Mouse (Mus musculus) left cerebral cortex, postnatal 10 days (tissue): ENCODE results near the gene Appl2. TPM values are rescaled to one million over a fixed set of nuclear protein-coding genes. Genes with fewer than 3 reads are reported as not detected.
A peak's percentile ranks its signal among the peaks of the same experiment; 100 is the strongest.

Experiments
- DNase-seq, 2 experiments: peaks; one replicate each; pipeline ENCODE4 v3.0.0; 2021 to 2022; ENCODE audit warnings: low spot score in 2 of 2, mixed read lengths in 1 of 2; ENCODE audit errors: extremely low spot score in 1 of 2
- intact Hi-C: fragments of 180-260 bp; cut with DNase I; formaldehyde crosslinking; loops from one replicate; pipeline ENCODE4 v1.15.1; 2025
- total RNA-seq, 2 experiments: library from RNA; stranded (reverse); gene quantifications; 2 replicates each; pipeline ENCODE4 v1.2.3; 2021

Appl2 gene
- total RNA-seq, 2 experiments from 2014 or later, result 31.1 to 31.9 TPM

GRCm38 (mm10) chr10:83637295-83637694 is 11.2 kb downstream of the Appl2 start:
- intact Hi-C loops, result no loop called here
- DNase-seq, result peak; percentile 72 to 88

- intact Hi-C loops, result no loop called here
- no peak for DNase-seq
Observed at GRCm38 (mm10) chr10:83636191-83636590, 12.3 kb downstream of the Appl2 start.

GRCm38 (mm10) chr10:83634461-83634860 is 14.1 kb downstream of the Appl2 start:
- intact Hi-C loops, result no loop called here
- DNase-seq, result peak in 1 of 2 experiments; percentile 76

GRCm38 (mm10) chr10:83632806-83633374 is 15.6 kb downstream of the Appl2 start:
- intact Hi-C loops, result no loop called here
- no peak for DNase-seq

GRCm38 (mm10) chr10:83631775-83632174 is 16.8 kb downstream of the Appl2 start:
- intact Hi-C loops, result no loop called here

GRCm38 (mm10) chr10:83630899-83631298 is 17.6 kb downstream of the Appl2 start:
- intact Hi-C loops, result no loop called here
- peak; percentile 61 to 68 for DNase-seq

More at GRCm38 (mm10) chr10:83631775-83632174, 16.8 kb downstream of the Appl2 start:
- DNase-seq, result no peak

- intact Hi-C loops, result no loop called here
- DNase-seq, result no peak
Observed at GRCm38 (mm10) chr10:83629878-83630277, 18.7 kb downstream of the Appl2 start.

GRCm38 (mm10) chr10:83629190-83629781 is 19.3 kb downstream of the Appl2 start:
- intact Hi-C loops, result no loop called here
- DNase-seq, result no peak

- intact Hi-C loops, result no loop called here
- no peak for DNase-seq
Observed at GRCm38 (mm10) chr10:83628241-83628640, 20.3 kb downstream of the Appl2 start.

- no peak for DNase-seq
- intact Hi-C loops, result no loop called here
Observed at GRCm38 (mm10) chr10:83627113-83627687, 21.3 kb downstream of the Appl2 start.

GRCm38 (mm10) chr10:83624841-83625240 is 23.7 kb downstream of the Appl2 start:
- intact Hi-C loops, result no loop called here

GRCm38 (mm10) chr10:83624065-83624464 is 24.5 kb downstream of the Appl2 start:
- DNase-seq, result no peak
- intact Hi-C loops, result no loop called here

More at GRCm38 (mm10) chr10:83624841-83625240, 23.7 kb downstream of the Appl2 start:
- DNase-seq, result no peak

GRCm38 (mm10) chr10:83620350-83621055 is 28.0 kb downstream of the Appl2 start:
- intact Hi-C loops, result no loop called here

GRCm38 (mm10) chr10:83618819-83619440 is 29.6 kb downstream of the Appl2 start:
- peak in 1 of 2 experiments; percentile 20 for DNase-seq
- intact Hi-C loops, result no loop called here

More at GRCm38 (mm10) chr10:83620350-83621055, 28.0 kb downstream of the Appl2 start:
- DNase-seq, result peak in 1 of 2 experiments; percentile 25

GRCm38 (mm10) chr10:83617366-83617765 is 31.2 kb downstream of the Appl2 start:
- peak in 1 of 2 experiments; percentile 42 for DNase-seq
- intact Hi-C loops, result no loop called here

- intact Hi-C loops, result no loop called here
- DNase-seq, result no peak
Observed at GRCm38 (mm10) chr10:83612648-83613215, 35.8 kb downstream of the Appl2 start.

GRCm38 (mm10) chr10:83611863-83612262 is 36.7 kb downstream of the Appl2 start:
- intact Hi-C loops, result no loop called here
- DNase-seq, result no peak

GRCm38 (mm10) chr10:83610518-83610917 is 38.0 kb downstream of the Appl2 start:
- no peak for DNase-seq
- intact Hi-C loops, result no loop called here

- intact Hi-C loops, result no loop called here
- DNase-seq, result no peak
Observed at GRCm38 (mm10) chr10:83608596-83608995, 39.9 kb downstream of the Appl2 start.
